ENCODE assay signal across 15 mouse cellular contexts in the genomic region with DNA sequence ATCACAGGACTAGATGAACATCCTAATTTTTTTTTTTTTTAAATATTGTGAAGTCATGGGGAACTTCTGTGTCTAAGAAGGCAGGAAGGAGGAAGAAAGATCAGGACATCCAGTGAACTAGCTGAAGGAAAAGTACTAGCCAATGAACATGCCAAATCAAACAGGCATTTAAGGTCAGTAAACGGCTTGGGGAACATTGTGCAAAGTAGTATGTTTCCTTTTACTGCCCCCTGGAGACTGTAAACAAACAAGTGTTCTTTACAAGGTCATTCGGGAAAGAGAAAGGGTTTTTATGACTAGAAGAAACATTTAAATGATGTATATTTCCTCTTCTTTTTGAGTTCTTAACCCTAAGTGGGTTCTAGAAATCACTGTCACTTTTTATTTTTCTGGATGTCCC.
DNase-seq lines count a peak whose midpoint lies in the region; ATAC-seq lines count a peak whose summit lies in the region.
"Had no signal": no experiment of that assay in that cellular context is flagged by ENCODE, and none has a peak within 500 bp of the region (broad histone marks: within the 10 kb centered on the region; RNA-seq: fewer than 3 reads in every experiment).

No protein-coding gene starts in this region.

- H3K4me1 ChIP-seq in kidney, embryonic 14.5 days (ENCODE audit: control insufficient read depth, insufficient read depth, low read length), result no peaks in the 10 kb centered on the region
- H3K4me1 ChIP-seq: embryonic facial prominence, embryonic 12.5 days; forebrain, embryonic 10.5 days; intestine, embryonic 15.5 days had no signal

- peak; percentile 55 for DNase-seq in gastrocnemius, adult 18-20 months (ENCODE audit: low spot score)
- DNase-seq in gastrocnemius, postnatal 10 days, result no peak
- peak; percentile 56 for DNase-seq in kidney, adult 9 months
- peak; percentile 85 for DNase-seq in 3T3-L1 (ENCODE audit: low read depth, low spot score)
- DNase-seq in ZHBTc4 (ENCODE audit: low read depth, low spot score), result peak; percentile 1
- DNase-seq: adrenal gland, postnatal 36 days; cerebellum, adult 11-12 months; right cerebral cortex, postnatal 14 days; thymus, adult 2 months had no signal

- 18% methylated on average over 2 of the region's 2 CpGs for WGBS in kidney, embryonic 14.5 days

- H3K27ac ChIP-seq in kidney, embryonic 14.5 days (ENCODE audit: low read depth, low read length), result no peak overlapping the region
- H3K27ac ChIP-seq: embryonic facial prominence, embryonic 12.5 days; forebrain, embryonic 10.5 days; intestine, embryonic 15.5 days; liver, embryonic 14.5 days had no signal

- ATAC-seq in kidney, embryonic 14.5 days (ENCODE audit: low FRiP score, low TSS enrichment), result no peak
- no peak for ATAC-seq in megakaryocyte, adult 5-6 weeks (ENCODE audit: poor library complexity, severe bottlenecking)
- ATAC-seq: intestine, embryonic 15.5 days had no signal

- H3K27me3 ChIP-seq in kidney, embryonic 14.5 days (ENCODE audit: control insufficient read depth, insufficient read depth, low read length), result no peaks in the 10 kb centered on the region
- H3K27me3 ChIP-seq: embryonic facial prominence, embryonic 12.5 days; intestine, embryonic 15.5 days had no signal

- H3K4me2 ChIP-seq in kidney, embryonic 14.5 days (replicated peaks; ENCODE audit: low read depth, low read length), result no peak overlapping the region
- H3K4me2 ChIP-seq: embryonic facial prominence, embryonic 12.5 days; intestine, embryonic 15.5 days had no signal

- no peak overlapping the region for H3K4me3 ChIP-seq in kidney, embryonic 14.5 days (ENCODE audit: low read length)
- H3K4me3 ChIP-seq: embryonic facial prominence, embryonic 12.5 days; forebrain, embryonic 10.5 days; intestine, embryonic 15.5 days had no signal

- no peaks in the 10 kb centered on the region for H3K36me3 ChIP-seq in kidney, embryonic 14.5 days (ENCODE audit: control insufficient read depth, insufficient read depth, low read length)
- H3K36me3 ChIP-seq: embryonic facial prominence, embryonic 12.5 days; forebrain, embryonic 10.5 days; intestine, embryonic 15.5 days had no signal

- no peaks in the 10 kb centered on the region for H3K9me3 ChIP-seq in kidney, embryonic 14.5 days (ENCODE audit: control insufficient read depth, low read length)
- H3K9me3 ChIP-seq: embryonic facial prominence, embryonic 12.5 days; forebrain, embryonic 10.5 days; intestine, embryonic 15.5 days had no signal

- H3K9ac ChIP-seq in kidney, embryonic 14.5 days (ENCODE audit: low read depth, low read length), result no peak overlapping the region
- H3K9ac ChIP-seq: embryonic facial prominence, embryonic 12.5 days; intestine, embryonic 15.5 days; liver, embryonic 14.5 days had no signal
